Mouse (Mus musculus): ENCODE results near the gene Eif4h. TPM values are rescaled to one million over a fixed set of nuclear protein-coding genes. Genes with fewer than 3 reads are reported as not detected.

Gene Eif4h
- polyA plus RNA-seq, 1 experiment = 309 TPM

DNA sequence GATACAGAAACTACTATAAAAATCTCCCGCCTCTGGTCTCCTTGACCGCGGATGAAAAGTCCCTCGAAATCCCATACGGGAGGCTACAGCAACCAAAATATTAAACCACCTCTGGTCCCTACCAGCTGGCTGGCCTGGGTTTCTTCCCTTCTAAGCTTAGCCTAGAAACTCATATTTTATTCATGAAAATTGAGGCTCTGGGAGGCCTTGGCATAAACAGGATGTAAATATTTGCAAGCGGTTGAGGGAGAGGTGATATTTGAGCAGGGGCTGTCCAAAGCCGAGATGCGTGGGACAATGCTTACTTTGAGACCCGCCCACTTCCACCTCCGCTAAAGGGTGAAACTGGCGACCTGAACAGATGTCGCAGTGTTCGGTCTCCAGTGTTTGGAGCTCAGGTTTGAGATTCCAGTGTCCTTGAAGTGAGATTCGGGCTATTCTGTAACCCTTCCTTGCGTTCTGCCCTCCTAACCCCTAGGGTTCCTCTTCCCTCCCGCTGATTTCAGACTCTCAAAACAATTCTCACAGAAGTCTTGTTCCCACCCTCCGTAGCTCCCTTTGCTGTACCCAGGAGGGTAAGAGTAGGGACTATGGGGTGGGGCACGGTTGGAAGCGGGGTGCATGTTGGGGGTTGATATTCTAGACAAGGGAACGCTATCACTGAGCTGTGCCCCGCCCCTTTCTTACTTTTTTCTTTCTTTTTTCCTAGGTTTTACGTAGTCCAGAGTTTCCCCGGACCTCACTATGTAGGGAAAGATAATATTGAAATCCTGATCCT is 67.4 kb downstream of the Eif4h start:
- H3K27me3 ChIP-seq (ENCODE audit: control insufficient read depth, insufficient read depth, low read length, poor library complexity, severe bottlenecking) = no peaks in the 10 kb centered on the region
- peaks cover 10% of the 10 kb centered on the region for H3K4me1 ChIP-seq (ENCODE audit: control insufficient read depth, insufficient read depth, low read length)
- no peak overlapping the region for H3K27ac ChIP-seq (ENCODE audit: insufficient read depth, low read length)
- H3K36me3 ChIP-seq (ENCODE audit: control insufficient read depth, insufficient read depth, low read length, poor library complexity, severe bottlenecking) = no peaks in the 10 kb centered on the region
- H3K9me3 ChIP-seq (replicated peaks; ENCODE audit: control insufficient read depth, insufficient read depth, low read length, poor library complexity, severe bottlenecking) = no peaks in the 10 kb centered on the region
- no peak overlapping the region for H3K9ac ChIP-seq (ENCODE audit: low read depth, poor library complexity, severe bottlenecking)
- H3K4me3 ChIP-seq (ENCODE audit: low read depth, low read length) = peak overlapping the region; percentile 43
- no peak for TF ChIP-seq POLR2A (IDR thresholded peaks at IDR 0.05; ENCODE audit: insufficient read depth, low read length)
- TF ChIP-seq EP300 (IDR thresholded peaks at IDR 0.05; ENCODE audit: insufficient read depth, low read depth, low read length) = no peak
- TF ChIP-seq CTCF (IDR thresholded peaks at IDR 0.05; ENCODE audit: low read depth, low read length) = no peak

Other genes with a start within 250 kb of the Eif4h start
- 91.5 and 94.2 TPM in 2 replicates for gene Gtf2ird1, start 182.8 kb downstream of the Eif4h start, polyA plus RNA-seq (2011; ENCODE audit: insufficient read depth, insufficient read length, low read depth, missing spikeins)
- gene Clip2, start 87.1 kb downstream of the Eif4h start, polyA plus RNA-seq (2011; ENCODE audit: insufficient read depth, insufficient read length, low read depth, missing spikeins) = 5.4 and 5.6 TPM in 2 replicates
- gene Syna, start 79.3 kb downstream of the Eif4h start, polyA plus RNA-seq (2011; ENCODE audit: insufficient read depth, insufficient read length, low read depth, missing spikeins) = 0.33 and 0.69 TPM in 2 replicates
- gene Rfc2, start 58.1 kb downstream of the Eif4h start, polyA plus RNA-seq (2011; ENCODE audit: insufficient read depth, insufficient read length, low read depth, missing spikeins) = 121 and 122 TPM in 2 replicates
- 2.2 and 2.6 TPM in 2 replicates for gene Lat2, start 24.5 kb downstream of the Eif4h start, polyA plus RNA-seq (2011; ENCODE audit: insufficient read depth, insufficient read length, low read depth, missing spikeins)
- gene Limk1, start 49.1 kb upstream of the Eif4h start, polyA plus RNA-seq (2011; ENCODE audit: insufficient read depth, insufficient read length, low read depth, missing spikeins) = 17.9 and 19.1 TPM in 2 replicates
- 1.9 and 2.2 TPM in 2 replicates for gene Eln, start 107.8 kb upstream of the Eif4h start, polyA plus RNA-seq (2011; ENCODE audit: insufficient read depth, insufficient read length, low read depth, missing spikeins)